Mouse (Mus musculus) natural killer cell, adult 2 months (primary cell): ENCODE measurements around the gene Hc.

Source experiments
- DNase-seq, 2 experiments: peaks; one replicate each; pipeline ENCODE4 v3.0.0; 2022; ENCODE audit warnings: low spot score in 2 of 2

Gene Hc

GRCm38 (mm10) chr2:35061338-35061737 is at the start of gene Hc:
Gene Hc, minus strand, starts transcription at chr2:35061438.
- DNase-seq: no peak

DNA sequence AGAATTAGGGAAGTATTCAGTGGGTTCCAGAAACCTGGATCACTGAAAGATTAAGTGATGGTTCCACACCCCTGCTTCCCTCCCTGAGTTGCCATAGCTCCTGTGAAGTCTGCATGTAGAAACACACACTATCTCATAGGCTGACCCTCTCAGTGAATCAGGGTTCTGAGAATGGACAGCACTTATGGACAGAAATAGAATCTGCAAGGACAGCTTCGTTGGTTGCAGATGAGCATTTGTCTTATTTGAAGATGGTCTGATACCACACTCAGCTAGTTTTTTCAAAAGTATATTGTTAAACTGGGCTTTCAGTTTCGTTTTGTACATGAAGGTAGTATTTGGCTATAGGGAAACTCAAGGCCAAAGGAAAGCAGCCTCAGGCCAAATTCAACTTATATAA is 49.3 kb upstream of the Hc start:
- no peak for DNase-seq

DNA sequence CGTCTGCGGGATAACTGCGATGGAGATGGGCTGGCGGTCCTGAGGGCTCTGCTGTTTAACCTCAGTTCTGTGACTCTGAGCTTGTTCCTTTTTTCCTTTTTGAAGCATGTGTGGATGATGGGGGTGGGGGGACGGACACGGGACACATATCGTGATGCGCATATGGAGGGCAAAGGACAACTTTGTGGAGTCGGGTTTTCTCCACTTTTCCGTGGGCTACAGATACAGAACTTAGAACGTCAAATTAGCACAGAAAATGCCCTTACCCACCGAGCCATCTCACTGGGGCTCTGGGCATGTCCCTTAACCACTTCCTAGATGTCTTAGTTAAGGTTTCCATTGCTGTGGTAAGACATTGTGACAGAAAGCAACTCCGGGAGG is 48.7 kb upstream of the Hc start:
- DNase-seq: peak; percentile 15 to 24

DNA sequence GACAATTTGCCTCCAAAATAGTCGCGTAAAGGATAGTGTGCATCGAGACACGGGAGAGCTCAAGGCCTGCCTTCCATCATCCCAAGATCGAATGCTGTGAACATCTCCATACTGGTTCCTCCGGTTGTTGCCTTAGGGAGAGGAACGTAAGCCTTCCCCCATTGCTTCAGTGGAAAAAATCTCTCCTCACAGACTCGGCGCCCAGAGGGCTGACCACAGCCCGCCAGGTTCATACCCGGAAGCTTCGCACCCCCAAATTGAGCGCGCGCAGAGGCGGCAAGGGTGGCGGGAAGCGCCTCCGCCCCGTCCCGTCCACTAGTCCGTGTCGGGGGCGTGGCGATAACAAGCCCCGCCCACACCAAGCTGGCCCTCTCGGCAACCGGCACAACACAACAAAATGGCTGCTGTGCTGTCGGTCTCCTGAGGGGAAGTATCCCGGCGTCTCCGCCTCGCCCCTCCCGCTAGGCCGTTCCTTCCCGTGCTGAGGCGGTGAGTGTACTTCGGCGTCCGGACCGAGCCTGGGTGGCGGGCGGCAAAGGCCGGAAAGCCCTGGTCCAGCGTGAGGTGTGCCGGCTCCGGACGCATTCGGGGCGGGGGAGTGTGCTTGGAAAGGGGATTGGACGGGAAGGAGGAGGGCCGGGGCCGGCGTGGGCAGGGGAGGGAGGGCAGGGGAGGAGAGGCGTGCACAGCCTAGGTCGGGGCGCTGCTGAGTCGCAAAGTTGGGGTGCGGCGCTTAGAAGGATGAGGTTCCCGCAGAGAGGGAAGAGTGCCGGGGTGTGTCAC is 48.1 kb upstream of the Hc start, which contains the start of gene Cntrl:
TSS of gene Cntrl (plus strand) at position 352 of the 783 bp plus-strand sequence.
- peak; percentile 93 to 95 for DNase-seq

DNA sequence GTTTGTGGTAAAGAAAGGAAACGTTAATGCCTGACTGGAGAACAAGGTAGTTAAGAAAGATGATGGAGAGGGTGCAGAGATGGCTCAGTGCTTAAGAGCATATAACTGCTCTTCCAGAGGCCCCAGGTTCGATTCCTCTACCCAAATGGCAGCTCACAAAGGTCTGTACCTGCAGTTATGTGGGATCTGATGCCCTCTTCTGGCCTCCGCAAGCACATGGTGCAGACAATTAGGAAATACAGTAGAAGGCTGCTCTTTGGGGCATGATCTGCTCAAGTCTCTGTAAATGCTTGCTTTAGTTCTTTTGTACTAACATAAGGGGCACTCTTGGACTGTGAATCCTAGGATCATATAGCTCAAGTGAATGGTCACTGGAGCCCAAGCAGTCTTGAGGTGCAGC is 47.5 kb upstream of the Hc start:
- DNase-seq: peak in 1 of 2 experiments; percentile 63

GRCm38 (mm10) chr2:35107984-35108635 is 46.9 kb upstream of the Hc start:
- DNase-seq: peak; percentile 34 to 55

DNA sequence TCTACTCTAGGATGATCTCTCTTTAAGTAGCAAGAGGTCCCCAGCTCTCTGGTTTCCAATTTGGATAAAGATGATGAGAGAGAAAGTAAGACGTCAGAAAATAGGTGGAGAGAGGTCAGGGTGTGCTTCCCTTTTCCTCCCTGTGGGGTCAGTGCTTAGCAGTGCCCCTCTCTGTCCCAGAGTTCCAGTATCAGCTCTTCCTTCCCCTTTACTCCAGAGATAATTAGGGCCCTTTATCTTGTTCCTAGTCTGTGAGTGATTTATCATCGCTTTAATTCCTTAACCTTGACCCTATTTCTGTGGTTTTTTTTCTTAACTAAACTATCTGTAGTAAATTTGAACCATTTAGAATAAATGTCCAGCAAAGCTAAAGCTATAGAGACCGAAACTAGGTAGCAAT is 43.6 kb upstream of the Hc start:
- DNase-seq: no peak

GRCm38 (mm10) chr2:35103558-35103957 is 42.3 kb upstream of the Hc start:
- no peak for DNase-seq

GRCm38 (mm10) chr2:35102777-35103176 is 41.5 kb upstream of the Hc start:
- no peak for DNase-seq

DNA sequence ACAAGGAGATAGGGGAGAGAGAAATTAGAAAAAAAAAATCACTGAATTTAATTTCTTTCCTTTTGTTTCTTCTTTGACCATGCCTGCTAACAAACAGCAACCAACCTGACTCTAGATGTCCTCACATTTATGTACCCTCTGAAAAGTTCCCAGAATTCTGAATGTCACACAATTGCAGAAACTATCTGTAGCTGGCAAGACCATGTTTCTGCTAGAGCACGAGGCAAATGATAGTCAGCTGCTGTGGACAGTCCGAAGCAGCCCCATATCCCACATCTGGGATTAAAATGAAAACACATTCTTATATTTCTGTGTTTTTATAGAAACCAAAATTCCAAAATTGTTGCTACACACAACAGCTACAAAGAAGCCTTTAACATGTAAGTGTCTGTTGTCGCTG is 40.2 kb upstream of the Hc start, which contains the start of gene AI182371:
TSS of gene AI182371 (minus strand) at position 101 of the 400 bp plus-strand sequence.
- DNase-seq: no peak

GRCm38 (mm10) chr2:35100529-35100928 is 39.3 kb upstream of the Hc start:
- no peak for DNase-seq

DNA sequence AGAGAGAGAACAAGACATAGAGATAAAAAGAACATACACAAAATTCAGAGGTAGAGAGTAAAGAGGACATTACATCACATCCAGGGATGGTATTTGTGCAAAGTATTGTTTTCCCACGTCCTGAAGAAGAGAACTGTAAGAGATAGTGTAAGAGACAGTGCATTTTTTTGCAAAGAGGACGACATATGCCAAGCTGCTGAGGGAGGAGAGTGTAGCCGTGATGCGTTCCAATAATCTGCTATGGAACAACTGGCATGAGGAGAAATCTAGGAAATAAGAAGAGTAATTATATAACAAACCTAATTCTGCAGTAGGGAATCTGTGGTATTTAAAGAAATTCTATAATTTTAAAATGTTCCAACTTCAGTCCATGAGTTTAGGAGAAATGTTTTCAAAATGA is 26.2 kb upstream of the Hc start:
- no peak for DNase-seq

GRCm38 (mm10) chr2:35079166-35079565 is 17.9 kb upstream of the Hc start:
- no peak for DNase-seq

DNA sequence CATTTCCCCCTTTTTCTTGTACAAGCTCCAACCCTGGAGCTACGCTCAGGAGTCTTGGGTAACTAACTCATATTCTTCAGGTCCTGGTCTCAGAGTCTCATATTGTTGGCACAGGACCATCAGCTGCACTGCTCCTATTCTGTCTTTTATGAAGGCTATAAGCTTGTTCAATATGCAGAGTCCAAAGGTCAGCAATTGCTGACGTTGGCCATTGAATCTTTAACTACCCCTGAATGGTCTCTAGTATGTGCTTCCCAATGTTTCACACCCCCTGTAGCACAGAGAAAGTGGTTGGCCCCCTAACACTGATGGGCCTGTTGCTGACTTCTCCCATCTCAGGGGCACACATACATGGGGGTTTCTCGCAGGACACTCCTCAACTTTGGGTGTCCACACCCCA is 13.1 kb upstream of the Hc start:
- no peak for DNase-seq

DNA sequence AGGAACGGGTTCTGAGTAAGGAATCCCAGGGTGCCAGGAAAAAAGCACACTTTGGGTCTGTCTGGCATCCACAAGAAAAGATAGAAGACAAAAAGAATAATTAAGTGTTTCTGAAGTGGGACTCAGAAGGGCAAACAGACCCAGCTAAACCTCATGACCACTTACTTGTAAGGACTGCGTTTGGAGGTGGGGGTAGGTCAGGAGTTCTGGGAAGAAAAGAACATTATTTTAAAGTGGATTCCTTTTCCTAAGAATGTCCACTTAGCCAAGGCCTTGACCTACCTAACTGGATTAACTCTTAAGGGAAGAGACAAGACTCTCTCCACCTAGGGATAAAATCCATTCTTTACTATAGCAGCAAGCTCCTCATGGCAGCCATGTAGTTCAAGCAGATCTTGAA is 11.3 kb upstream of the Hc start:
- DNase-seq: no peak

DNA sequence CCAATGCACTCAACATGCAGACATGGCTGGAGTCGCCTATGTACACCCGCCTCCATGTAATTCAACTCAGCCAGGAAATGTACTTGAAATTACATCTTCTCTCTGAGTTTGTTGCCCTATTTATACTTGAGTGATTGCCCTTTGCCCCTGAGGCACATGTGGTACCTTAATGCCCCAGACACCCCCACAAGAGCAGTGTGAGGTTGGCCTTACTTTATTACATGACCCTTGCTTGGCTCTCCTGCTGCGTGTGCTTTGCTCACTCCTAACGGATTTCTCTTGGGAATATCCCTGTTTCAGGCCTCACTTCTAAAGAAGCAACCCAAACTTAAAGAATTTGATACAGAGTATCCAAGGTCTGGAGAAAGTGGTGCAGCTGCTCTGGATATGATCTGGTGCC is 9.0 kb upstream of the Hc start:
- DNase-seq: no peak

GRCm38 (mm10) chr2:35069124-35069523 is 7.9 kb upstream of the Hc start:
- no peak for DNase-seq

- no peak for DNase-seq
Observed at GRCm38 (mm10) chr2:35067117-35067516, 5.9 kb upstream of the Hc start.

GRCm38 (mm10) chr2:35066525-35067082 is 5.4 kb upstream of the Hc start:
- DNase-seq: no peak

DNA sequence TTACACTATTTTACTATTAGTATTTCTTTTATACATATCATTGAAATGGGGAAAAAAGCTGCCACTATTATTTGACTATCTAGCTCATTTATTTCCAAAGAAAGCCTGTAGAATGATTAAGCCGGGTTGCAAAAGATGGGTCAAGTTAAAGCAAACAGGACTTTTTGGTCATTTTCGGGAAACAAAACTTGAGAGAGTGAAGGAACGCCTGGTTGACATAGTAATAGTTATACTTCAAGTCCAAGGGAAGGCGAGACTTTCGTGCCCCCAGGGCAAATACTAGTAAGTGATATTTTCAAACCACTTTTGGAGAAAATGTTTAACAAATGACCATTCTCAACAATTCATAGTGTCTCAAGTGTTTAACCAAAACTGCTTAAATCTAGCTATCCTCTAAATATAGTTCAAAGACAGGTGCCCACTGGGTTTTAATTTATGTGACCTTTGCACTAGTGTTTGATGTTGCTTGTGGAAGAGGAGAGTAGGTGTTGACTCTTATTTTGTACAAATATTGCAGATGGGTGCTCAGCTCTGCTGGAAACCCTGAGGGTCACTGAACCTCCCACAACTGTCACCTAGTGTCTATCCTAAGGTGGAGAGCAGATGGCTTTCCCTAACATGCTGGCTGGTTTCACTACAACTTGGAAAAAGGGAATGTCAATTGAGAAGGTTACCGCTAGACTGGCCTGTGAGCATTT is 2.2 kb upstream of the Hc start:
- no peak for DNase-seq

DNA sequence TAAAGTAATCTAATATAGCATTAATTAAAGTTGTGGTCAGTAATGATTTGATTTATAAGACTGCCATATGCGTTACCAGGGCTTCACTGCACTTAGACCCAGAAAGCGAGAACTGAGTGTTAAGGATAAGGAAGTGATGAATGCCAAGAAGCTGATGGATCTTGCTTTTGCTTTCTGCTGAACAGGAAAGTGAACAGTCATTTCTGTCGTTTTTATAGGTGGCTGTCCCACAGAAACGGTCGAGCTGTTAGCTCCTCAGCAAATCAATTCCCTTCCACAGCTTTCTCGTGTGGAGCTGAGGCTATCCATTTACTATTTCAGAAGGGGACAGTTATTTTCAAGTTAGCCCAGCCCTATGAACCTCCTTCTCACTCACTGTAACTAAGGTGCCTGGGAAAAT is 341 bp downstream of the Hc start:
- no peak for DNase-seq

DNA sequence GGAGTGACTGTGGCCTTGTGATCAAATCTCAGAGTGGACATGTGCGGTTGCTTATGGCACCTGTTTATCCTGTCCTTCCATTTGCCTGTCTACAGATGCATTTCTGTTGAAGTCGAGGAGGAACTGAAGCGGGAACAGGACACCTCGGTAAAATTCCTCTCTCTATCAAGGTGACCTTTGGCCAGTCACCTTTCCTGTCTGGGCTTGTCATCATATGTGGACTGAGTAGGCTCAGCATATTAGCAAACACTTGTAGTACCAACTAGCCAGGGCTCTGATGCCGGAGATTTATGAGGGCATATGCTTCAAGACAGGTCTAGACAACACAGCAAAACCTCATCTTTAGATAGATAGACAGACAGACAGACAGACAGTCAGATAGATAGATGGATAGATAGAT is 982 bp downstream of the Hc start:
- no peak for DNase-seq
